Mouse (Mus musculus) Patski (cell line): ENCODE results near the gene Osr1. TPM values are rescaled to one million over a fixed set of nuclear protein-coding genes. Genes with fewer than 3 reads are reported as not detected.

Experiments
- ATAC-seq: fragments of 100-300 bp; one replicate; pipeline ENCODE4 v1.8.0; 2021
- CTCF ChIA-PET: fragments of 350-600 bp; sonication (Branson Sonifier 250); formaldehyde crosslinking; loops from one replicate; lab custom pipeline; 2022; ENCODE audit warnings: inconsistent platforms; lab: Charles Lee
- POLR2A ChIA-PET: fragments of 350-600 bp; sonication (Branson Sonifier 250); formaldehyde crosslinking; loops from one replicate; lab custom pipeline; 2022; ENCODE audit warnings: antibody characterized with exemption, inconsistent platforms; lab: Charles Lee
- DNase-seq: peaks from one replicate; pipeline ENCODE4 v3.0.0-alpha.2; 2011; ENCODE audit warnings: low read depth, low spot score
- H3K27me3 ChIP-seq: fragments of 371-371 bp; one replicate; pipeline ENCODE4 v1.5.1; 2021
- CTCF ChIP-seq: fragments of 100-300 bp; IDR thresholded peaks from one replicate; pipeline ENCODE4 v1.5.1; 2021
- in situ Hi-C: fragments of 300-500 bp; cut with MboI; formaldehyde crosslinking; loops from 3 replicates; pipeline ENCODE4 v1.11.1; 2018; ENCODE audit warnings: low pct_unique_long_range_greater_than_20kb, mixed read lengths
- polyA plus RNA-seq: library from polyadenylated mRNA; unstranded; gene quantifications from one replicate; pipeline ENCODE4 v1.2.3, GENCODE M21; 2021

The Osr1 gene
- polyA plus RNA-seq, 1 experiment from 2014 or later = 0.17 TPM

DNA sequence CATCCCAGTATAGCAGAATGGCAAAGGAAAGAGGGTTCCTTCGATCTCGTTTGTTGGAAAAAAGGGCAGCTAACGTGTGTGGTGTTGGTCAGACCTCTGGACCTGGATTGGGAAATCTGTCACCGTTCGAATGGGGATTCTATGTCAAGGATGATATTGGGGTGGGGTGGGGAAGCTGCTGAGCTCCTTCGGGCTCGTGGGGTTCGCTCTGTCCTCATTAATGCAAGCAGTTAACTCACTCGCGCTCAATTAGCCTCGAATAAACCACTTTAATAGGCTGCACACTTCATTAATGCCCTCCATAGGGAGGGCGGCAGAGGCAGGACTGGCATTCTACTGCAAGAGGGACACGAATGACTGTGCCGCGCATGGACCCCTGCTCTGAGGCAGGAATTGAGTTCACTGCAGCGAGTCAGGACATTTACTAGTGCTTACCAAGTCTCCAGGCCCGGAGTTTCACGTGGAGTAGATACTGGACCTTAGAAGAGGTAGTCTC, 6.2 kb downstream of the Osr1 start:
- no peaks in the 10 kb centered on the region for H3K27me3 ChIP-seq
- ChIA-PET POLR2A (no interaction called here), CTCF (no interaction called here)
- in situ Hi-C loops = no loop called here
- TF ChIP-seq CTCF = no peak
- no peak for DNase-seq
- no peak for ATAC-seq

- CTCF ChIA-PET = interaction anchor here (1.2 kb wide), 1 partner anchor 11 kb away, joined by 3 read pairs; no protein-coding TSS in a partner anchor
- POLR2A ChIA-PET = interaction anchor here (0.6 kb wide), 1 partner anchor 573 kb away, joined by 3 read pairs; no protein-coding TSS in a partner anchor
- DNase-seq (no peak), ATAC-seq (no peak)
- no peak for TF ChIP-seq CTCF
- in situ Hi-C loops = no loop called here
- no peaks in the 10 kb centered on the region for H3K27me3 ChIP-seq
Observed at GRCm38 (mm10) chr12:9577610-9578009, 7.7 kb downstream of the Osr1 start.

GRCm38 (mm10) chr12:9578591-9578990, 8.7 kb downstream of the Osr1 start:
- no peaks in the 10 kb centered on the region for H3K27me3 ChIP-seq
- in situ Hi-C loops = no loop called here

DNA sequence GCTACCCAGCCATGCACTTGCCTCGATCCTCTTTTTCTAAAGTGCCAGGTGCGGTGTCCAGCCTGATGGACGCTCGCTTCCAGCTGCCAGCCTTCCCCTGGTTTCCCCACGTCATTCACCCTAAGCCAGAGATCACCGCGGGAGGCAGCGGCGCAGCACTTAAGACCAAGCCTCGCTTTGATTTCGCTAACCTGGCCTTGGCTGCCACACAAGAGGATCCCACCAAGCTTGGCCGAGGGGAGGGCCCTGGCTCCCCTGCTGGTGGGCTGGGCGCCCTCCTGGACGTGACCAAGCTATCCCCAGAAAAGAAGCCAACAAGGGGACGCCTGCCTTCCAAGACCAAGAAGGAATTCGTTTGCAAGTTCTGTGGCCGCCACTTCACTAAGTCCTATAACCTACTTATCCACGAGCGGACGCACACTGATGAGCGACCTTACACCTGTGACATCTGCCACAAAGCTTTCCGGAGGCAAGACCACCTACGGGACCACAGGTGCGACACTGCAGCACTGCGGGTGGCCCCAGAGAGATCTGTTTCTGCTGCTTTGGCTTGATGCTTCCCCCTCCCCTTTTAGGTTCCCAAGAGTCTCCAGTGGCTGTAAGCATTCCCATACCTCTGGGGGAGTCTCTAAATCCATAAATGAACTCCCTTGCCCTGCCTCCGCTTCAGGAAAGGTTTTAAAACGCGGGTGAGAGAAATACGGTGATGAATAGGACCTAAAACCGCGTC, 9.6 kb downstream of the Osr1 start:
- ChIA-PET POLR2A (no interaction called here), CTCF (no interaction called here)
- H3K27me3 ChIP-seq = no peaks in the 10 kb centered on the region
- ATAC-seq (no peak), DNase-seq (no peak)
- no peak for TF ChIP-seq CTCF
- in situ Hi-C loops = loop anchor here (10.0 kb wide), 2 partner anchors 275 to 555 kb away; no protein-coding TSS in a partner anchor

More at GRCm38 (mm10) chr12:9578591-9578990, 8.7 kb downstream of the Osr1 start:
- ATAC-seq = no peak
- TF ChIP-seq CTCF = no peak
- ChIA-PET POLR2A (no interaction called here), CTCF (interaction anchor here (1.2 kb wide), 1 partner anchor 10 kb away, joined by 3 read pairs; no protein-coding TSS in a partner anchor)
- DNase-seq = no peak

DNA sequence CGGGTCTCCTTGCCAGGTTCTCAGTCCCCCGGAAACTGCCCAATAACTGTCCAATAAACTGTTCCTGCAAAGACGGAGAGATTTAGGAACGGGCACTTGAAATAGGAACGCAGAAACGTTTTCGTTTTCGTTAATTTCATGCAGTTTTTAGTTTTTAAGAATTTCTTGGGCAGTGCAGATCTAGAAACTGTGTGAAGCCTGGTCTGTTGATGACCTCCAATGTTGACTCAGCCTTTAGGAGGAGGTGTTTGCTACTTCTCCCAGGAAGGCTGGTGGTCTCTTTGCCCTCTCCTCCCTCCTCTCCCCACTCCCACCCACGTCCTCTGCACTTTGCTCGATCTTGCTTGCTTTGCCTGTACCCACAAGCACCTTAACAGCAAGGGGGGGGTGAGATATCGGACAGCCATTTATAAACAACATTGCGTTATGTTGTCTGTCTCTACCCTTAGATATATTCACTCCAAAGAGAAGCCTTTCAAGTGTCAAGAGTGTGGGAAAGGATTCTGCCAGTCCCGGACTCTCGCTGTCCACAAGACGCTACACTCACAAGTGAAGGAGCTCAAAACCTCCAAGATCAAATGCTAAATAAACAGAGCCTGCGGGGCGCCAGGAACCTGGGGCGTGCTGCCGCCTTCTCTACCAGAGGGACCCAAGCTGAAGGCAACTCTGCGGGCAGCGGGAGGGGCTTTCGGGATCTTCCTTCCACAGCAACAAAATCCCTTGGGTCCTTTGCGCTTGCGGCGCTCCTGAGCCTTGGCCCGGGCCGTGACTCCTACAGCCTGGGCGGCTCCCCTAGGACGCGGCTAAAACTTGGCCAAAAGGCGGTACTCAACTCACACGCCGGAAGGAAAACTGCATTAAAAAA, 10.4 kb downstream of the Osr1 start:
- ChIA-PET POLR2A (no interaction called here), CTCF (no interaction called here)
- H3K27me3 ChIP-seq = no peaks in the 10 kb centered on the region
- no peak for ATAC-seq
- DNase-seq = no peak
- no peak for TF ChIP-seq CTCF
- in situ Hi-C loops = loop anchor here (10.0 kb wide), 2 partner anchors 275 to 555 kb away; no protein-coding TSS in a partner anchor

GRCm38 (mm10) chr12:9581011-9581410, 11.1 kb downstream of the Osr1 start:
- no peaks in the 10 kb centered on the region for H3K27me3 ChIP-seq
- ChIA-PET POLR2A (interaction anchor here (0.6 kb wide), 1 partner anchor 491 kb away, joined by 3 read pairs; no protein-coding TSS in a partner anchor), CTCF (interaction anchor here (1.5 kb wide), 1 partner anchor 14 kb away, joined by 4 read pairs; no protein-coding TSS in a partner anchor)
- TF ChIP-seq CTCF = no peak
- DNase-seq = no peak
- no peak for ATAC-seq
- in situ Hi-C loops = loop anchor here (10.0 kb wide), 2 partner anchors 274 to 554 kb away; no protein-coding TSS in a partner anchor

DNA sequence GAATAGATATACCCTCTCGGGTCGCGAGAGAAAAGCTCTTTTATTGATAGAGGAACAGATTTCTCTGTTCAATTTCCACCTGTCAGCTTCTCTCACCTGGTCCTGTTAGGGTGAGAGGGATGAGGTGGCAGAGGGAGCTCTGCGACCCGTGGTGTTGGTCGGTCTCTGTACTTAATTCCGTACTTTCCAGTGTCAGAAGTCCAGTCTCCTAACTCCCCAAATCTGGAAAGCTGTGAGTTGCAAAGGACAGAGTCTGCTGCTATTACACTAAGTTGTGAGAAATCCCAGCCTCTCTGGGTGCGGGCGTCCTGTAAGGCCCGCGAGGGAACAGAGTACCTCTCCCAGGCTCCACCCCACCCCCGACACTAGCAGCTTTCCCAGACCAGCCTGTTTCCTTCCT, 11.6 kb downstream of the Osr1 start:
- TF ChIP-seq CTCF = no peak
- in situ Hi-C loops = loop anchor here (10.0 kb wide), 2 partner anchors 273 to 553 kb away; no protein-coding TSS in a partner anchor
- ATAC-seq (no peak), DNase-seq (no peak)
- no peaks in the 10 kb centered on the region for H3K27me3 ChIP-seq
- CTCF ChIA-PET = interaction anchor here (1.5 kb wide), 1 partner anchor 15 kb away, joined by 4 read pairs; no protein-coding TSS in a partner anchor
- POLR2A ChIA-PET = interaction anchor here (0.6 kb wide), 1 partner anchor 491 kb away, joined by 3 read pairs; no protein-coding TSS in a partner anchor

DNA sequence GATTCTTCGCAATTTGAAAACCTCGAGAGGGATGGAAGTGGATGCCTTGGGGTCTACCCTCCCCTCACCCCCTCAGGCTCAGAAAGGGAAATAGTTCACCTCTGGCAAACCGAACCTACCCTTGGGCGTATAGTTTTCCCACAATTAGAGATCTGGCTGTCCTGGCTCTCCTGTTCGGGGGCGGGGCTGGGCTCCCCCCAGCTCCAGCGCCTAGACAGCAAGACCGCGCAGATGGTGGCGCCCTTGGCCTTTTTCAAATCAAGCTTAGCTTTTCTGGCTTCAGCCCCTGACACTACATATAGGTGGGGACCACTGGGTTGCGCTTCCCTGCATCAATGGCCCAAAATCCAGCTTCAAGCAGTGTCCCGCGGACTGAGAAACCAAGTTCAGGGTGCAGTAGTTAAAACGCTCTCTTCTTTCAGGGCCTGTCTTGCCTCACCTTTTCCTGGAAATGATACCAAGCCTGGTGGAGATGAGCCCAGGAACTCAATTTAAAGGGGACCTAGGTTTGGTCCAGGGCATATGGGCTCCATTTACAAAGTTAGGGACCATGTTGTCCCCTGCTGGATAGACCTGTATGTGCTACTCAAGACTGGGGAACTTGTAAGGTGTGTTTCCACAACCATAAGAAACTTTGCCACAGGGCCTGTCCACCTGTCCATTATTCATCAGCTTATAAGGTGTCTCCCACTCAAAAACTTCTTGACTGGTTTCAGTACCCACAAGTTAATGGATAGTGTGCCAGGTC, 12.5 kb downstream of the Osr1 start:
- no peaks in the 10 kb centered on the region for H3K27me3 ChIP-seq

GRCm38 (mm10) chr12:9583380-9583779, 13.5 kb downstream of the Osr1 start:
- no peaks in the 10 kb centered on the region for H3K27me3 ChIP-seq
- no peak for TF ChIP-seq CTCF
- ChIA-PET CTCF (no interaction called here), POLR2A (no interaction called here)
- in situ Hi-C loops = loop anchor here (10.0 kb wide), 2 partner anchors 271 to 551 kb away; no protein-coding TSS in a partner anchor
- DNase-seq (no peak), ATAC-seq (no peak)

More for the DNA sequence above, 12.5 kb downstream of the Osr1 start:
- CTCF ChIA-PET = interaction anchor here (1.5 kb wide), 1 partner anchor 16 kb away, joined by 4 read pairs; no protein-coding TSS in a partner anchor
- no peak for TF ChIP-seq CTCF
- POLR2A ChIA-PET = no interaction called here
- in situ Hi-C loops = loop anchor here (10.0 kb wide), 2 partner anchors 272 to 552 kb away; no protein-coding TSS in a partner anchor
- no peak for ATAC-seq
- DNase-seq = no peak
